Mouse (Mus musculus): ENCODE data around the gene Itgb1bp1. TPM values are rescaled to one million over a fixed set of nuclear protein-coding genes. Genes with fewer than 3 reads are reported as not detected.

Itgb1bp1 gene
- 10 to 100 TPM; 59.5 to 90.4 TPM for total RNA-seq (2021)
- long read RNA-seq, experiment 1, transcript Itgb1bp1-201 (7 exons, 1,921 nt) = major isoform, 8 of 12 reads
- long read RNA-seq, experiment 1, partial matches to known transcripts = 0 of 12 reads
- long read RNA-seq, experiment 1, other reads (novel, unspliced or antisense) = 1 of 12 reads
- long read RNA-seq, experiment 2, transcript Itgb1bp1-206 (7 exons, 1,701 nt) = minor isoform, 12 of 60 reads
- long read RNA-seq, experiment 2, transcript Itgb1bp1-201 (7 exons, 1,921 nt) = major isoform, 42 of 60 reads
- long read RNA-seq, experiment 2, partial matches to known transcripts = 2 of 60 reads
- long read RNA-seq, experiment 2, other reads (novel, unspliced or antisense) = 4 of 60 reads

DNA sequence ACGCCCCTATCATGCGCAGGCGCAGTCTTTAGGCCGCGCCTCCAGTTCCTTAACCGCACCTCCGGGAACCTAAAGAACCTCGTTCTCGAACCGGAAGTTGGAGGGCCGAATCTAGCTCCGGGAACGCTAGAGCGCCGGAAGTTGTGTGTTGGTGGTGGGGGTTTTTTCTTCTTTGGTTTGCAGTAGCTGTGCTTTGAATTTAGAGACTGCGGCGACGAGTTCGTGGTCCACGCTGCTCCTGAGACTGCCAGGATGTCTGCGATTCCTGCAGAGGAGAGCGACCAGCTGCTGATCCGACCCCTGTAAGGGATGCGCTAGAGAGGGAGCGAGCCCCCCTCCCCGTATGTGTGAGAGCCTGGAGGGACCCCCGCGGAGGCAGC lies at the start of gene Itgb1bp1:
TSS of gene Itgb1bp1 (minus strand) at position 42 of the 380 bp plus-strand sequence.
- DNase-seq (ENCODE audit: low spot score in 2 of 2) = peak; percentile 98

DNA sequence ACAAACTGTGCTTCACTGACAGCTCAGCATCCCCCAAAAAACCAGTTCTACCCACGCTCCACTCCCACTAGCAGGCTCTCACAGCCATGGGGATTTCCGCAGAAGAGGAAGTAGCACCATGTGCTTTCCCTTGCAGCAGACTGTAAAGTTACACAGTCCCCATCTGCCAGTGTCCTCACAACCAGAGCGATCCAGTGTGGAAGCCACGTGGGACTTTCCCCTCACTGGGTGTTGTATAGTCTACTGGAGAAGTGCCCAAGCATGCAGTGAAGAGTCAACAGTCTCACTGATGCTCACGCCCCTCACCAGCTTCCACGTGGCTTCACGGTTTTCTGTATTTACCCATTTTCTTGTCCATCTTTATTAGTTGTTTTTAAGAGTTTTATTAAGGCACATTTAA lies 49.8 kb upstream of the Itgb1bp1 start:
- no peak for DNase-seq (ENCODE audit: low spot score in 2 of 2)

DNA sequence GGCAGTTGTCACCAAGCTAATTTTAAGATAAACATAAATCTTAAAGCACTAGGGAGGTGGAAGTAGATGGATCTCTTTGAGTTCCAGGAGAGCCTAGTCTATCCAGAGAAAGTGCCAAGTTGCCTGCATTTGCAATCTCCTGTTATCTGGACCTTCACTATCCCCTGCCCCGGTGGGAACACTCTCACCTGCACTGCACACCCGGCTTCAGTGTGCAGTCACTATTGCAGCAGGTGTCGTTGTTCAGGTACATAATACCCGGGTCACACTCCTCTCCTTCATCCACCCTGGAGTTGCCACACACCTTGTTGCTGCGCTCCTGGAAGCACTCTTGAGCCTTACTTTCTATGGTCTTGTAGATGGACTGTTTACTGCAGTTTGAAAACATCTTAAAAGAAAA lies 47.7 kb upstream of the Itgb1bp1 start:
- DNase-seq (ENCODE audit: low spot score in 2 of 2) = no peak

- DNase-seq (ENCODE audit: low spot score in 2 of 2) = no peak
These were observed 46.9 kb upstream of the Itgb1bp1 start for GRCm38 (mm10) chr12:21333021-21333420.

DNA sequence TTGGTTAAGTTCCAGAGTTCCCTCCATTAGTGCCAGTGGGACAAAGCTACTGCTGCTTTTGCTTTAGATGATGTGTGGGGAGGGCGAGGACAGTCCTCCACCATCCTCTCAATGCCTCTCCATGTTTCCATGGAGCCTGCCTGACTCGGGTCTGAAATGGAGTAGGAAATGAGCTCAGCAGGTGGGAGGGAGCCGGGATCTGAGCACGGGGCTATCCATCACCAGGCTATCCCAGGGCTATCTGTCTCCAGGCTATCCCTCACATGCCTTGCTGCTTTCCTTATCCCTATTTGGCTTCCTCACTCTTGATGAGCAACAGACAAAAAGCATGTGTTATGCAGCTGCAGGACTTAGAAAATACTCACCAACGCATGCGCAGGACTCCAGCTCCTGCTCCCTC lies 45.6 kb upstream of the Itgb1bp1 start:
- no peak for DNase-seq (ENCODE audit: low spot score in 2 of 2)

DNA sequence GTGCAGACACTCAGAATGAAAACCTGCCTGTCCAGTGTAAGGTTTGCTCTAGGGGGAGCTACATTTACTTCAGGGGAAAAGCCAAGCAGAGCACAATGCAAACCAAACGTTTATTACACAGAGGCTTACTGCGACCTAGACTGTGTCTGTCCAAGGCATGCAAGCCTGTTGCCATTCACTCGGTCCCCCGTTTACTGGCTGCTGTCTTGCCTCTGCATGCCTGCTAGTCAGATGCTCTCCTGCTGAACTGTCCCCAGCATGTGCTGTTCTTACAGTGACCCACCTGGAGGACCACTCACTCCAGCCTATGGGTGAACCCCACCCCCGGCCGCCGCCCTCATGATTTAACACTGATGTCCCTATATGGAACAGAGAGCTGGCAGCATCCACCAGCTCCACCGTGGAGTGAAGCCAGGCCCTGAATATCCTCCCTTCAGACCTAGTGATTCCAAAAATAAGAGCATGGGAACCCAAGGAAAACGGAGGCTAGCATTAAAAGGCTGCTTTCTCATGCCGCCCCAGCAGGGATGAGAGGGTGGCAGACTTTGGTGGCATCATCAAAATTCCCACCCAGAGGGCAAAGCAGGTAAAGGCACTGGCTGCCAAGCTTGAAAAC lies 45.0 kb upstream of the Itgb1bp1 start:
- no peak for DNase-seq (ENCODE audit: low spot score in 2 of 2)

DNA sequence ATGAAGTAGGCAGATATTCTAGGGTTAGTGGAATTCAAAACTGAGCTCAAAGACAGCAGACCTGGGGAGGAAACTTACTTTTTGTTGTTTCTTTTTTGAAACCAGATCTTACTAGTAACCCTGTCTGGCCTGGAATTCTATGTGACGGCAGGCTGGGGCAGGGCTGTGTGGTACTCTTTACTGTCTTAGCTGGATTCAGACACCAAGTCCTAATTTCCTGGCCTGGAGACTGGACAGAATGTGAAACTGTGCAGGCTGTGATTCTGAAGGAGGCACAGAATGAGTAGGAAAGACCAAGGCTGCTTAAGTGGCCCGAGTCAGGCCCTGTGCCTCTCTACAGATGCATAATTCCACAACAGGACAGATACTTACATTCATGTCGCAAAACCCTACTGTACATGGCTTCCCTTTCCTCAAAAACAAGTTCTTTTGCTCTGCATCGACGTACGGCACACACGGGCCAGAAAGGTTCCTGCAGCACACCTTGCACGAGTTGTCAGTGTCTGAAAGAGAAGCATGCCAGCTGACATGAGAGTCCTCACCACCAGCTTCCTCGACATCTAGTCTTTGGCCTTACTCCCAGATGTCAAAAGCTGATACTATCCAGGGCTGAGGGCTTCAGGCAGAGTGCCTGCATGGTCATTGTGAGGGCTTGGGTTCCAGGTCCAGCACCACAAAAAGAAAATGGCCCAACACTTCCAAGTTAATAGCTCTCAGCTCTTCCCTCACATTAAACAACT lies 43.7 kb upstream of the Itgb1bp1 start:
- DNase-seq (ENCODE audit: low spot score in 2 of 2) = no peak

- no peak for DNase-seq (ENCODE audit: low spot score in 2 of 2)
These were observed 40.2 kb upstream of the Itgb1bp1 start for GRCm38 (mm10) chr12:21326325-21326724.

DNA sequence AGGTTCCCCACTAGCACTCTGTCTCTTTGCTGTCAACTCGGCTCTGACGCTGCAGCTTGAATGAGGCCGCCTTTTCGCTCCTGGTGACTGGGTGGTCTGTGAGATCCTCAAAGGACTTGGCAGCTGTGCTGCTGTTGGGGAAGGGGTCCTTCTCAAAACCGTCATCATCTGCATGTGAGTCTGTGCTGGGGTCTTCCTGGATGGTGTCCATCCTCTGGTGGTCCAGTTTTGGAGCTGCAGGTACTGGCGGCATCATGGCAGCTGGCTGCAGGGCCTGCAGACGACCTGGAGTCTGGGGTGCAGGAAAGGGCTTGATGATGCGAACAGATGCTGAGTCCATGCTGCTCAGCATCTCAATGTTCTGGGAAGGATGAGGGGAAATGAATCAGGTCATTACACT lies 39.2 kb upstream of the Itgb1bp1 start:
- no peak for DNase-seq (ENCODE audit: low spot score in 2 of 2)

DNA sequence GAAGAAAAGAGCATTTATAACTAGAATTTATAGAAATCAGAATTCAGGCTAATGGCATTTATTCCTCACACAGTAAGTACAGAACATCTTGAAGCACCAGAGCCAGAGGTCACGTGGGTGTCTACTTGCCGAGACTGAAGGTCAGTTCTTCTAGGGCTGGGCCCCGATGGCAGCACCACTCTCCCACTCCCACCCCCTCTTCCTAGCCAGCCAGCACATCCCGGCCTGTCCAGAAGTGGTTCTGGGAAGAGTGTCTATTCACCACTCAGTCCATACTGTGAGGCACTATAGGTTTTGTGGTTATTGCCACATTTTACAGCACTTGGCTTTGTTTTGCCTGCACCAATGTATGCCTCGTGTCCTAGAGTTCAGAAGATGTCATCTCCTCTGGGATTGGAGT lies 38.0 kb upstream of the Itgb1bp1 start:
- DNase-seq (ENCODE audit: low spot score in 2 of 2) = no peak

DNA sequence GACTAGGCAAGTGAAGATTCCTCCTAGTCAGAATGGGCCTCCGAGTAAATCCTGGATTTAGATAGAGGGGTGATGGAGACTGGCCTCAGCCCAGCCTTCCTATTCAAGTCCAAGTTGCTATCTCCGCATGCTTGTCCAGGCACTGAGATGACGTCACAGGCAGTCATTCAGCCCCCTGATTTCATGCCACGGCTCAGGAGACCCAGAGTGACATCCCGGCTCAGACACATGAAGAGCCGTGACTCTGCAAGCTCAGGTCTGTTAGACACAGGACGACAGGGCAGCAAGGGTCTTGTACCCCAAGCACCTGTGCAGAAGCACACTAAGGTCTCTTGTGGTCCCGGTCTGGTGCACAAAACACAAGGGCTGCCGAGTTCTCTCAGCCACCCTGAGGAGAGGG lies 36.8 kb upstream of the Itgb1bp1 start:
- no peak for DNase-seq (ENCODE audit: low spot score in 2 of 2)

DNA sequence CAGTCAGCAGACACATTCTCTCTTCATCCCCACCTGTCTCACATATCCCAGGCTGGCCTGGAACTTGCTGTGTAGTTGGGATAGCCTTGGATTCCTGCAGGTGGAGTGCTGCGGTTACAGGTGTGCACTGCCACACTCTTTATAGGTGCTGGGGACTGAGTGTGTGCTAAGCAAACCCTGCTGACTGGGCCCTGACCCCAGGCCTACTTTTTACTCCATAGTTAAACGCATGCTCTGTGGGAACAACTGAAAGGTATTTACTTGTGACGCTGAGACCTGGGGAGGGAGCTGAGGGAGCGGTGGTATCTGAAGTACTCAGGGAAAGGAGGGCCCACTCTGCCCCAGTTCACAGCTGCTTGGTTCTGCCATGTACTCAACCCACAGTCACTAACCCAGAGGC lies 36.2 kb upstream of the Itgb1bp1 start:
- DNase-seq (ENCODE audit: low spot score in 2 of 2) = no peak

DNA sequence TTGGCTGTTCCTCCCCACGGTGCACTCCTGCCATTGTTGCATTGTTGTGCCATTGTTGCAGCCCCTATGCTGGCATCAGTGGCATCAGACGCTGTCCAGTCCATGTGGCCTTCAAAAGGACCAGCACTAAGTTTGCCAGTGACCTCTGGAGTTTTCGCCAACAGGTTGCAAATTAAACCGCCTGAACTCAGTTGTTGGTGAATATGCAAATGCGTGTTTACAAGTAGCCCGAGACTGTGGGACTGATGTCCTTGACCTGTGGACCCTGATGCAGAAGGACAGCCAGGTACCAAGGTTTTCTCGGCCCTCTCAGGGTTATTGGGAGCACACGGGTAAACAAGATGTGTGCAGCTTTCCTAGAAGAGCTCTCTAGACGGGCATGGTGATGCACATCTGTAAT lies 35.1 kb upstream of the Itgb1bp1 start:
- no peak for DNase-seq (ENCODE audit: low spot score in 2 of 2)

GRCm38 (mm10) chr12:21320317-21320716 lies 34.2 kb upstream of the Itgb1bp1 start:
- no peak for DNase-seq (ENCODE audit: low spot score in 2 of 2)

DNA sequence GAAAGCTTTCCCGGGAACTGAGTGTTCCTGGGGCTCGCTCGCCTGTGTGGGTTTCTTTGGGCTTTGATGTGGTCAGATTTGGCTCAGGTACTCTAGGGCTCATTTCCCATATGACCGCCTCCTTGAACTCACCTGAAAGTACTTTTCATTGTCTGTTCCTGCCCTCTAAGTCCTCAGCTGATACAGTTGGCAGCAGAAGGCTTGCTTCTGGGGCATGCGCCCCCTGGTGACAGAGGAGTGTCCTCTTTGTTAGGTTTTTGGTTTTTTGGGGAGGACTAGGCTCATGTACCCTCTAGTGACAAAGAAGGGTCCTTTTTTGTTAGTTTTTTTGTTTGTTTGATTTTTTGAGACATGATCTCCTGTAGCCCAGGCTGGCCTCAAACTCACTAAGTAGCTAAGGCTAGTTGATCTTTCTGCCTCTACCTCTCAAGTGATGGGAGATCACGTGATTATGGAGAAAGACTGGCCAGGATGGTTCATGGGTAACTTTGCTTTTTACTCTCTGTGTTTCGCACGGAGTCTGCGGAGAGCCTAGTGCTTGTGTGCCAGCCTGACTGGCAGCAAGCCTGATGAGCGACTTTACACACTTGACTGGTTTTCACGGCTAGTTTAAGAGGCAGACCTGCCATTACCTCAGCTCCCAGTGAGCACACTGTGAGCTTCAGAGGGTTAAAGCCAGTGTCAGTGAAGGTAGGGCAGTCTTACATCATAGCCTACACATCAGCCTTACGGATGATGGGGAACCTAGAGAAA lies 32.2 kb upstream of the Itgb1bp1 start:
- DNase-seq (ENCODE audit: low spot score in 2 of 2) = peak; percentile 55 to 63

DNA sequence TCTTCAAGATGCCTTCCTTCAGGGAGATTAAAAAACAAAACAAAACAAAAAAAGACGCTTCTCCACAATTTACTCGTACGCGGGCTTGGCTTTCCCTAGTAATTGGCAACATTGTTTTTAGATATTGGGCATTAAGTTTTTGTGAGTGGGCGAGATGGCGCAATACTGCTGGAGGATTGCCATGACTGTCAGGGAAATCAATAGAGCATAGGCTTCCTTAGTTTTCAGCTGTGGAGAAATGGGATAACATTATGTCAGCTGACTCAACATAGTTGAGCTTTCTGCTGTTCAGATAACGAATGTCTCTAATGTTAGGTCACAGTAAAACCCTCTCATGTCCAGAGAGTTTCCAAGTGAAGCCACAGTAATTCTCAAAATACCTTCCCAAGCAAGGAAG lies 30.8 kb upstream of the Itgb1bp1 start:
- peak; percentile 66 for DNase-seq (ENCODE audit: low spot score in 2 of 2)

DNA sequence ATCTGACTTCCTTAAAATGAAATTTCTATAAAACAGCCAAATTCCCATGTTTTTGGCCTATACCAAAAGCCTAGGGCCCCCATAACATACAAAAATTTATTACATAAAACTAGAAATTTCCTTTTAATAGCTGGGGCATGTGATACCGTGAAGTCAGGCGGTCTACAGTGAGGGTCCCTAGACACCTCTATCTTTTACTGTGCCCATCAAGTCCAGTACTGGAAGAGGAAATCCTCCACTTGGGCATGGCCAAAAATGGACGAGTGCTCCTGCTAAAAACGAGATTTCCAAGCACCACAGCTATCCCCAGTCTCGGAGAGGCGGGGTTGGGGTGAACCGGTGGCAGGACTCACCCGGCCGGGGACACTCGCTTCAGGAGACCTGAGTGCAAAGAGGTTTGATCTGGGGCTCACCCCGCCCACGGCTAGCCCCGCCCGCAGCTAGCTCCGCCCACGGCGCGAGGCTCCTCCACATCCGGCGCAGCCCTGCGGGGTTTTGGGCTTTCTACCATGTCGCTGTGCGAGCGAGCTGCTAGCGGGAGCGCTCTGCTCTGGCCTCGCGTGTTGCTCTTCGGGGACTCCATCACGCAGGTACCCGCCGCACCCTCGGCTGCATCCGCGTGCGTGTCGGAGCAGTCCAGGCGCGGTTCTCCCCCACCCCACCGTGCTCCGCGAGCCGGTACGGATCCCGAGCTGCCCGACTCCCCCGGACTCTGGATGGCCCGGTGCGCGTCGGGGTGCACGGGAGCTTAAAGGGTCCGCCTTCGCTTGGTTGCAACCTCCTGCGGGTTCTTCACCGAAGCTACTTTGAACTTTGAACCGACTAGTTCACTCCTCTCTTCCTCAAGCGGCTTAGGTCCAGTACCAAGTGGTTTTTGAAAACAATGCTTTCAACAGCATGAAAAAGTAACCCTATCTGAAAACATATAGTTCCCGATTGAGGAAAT lies 30.1 kb upstream of the Itgb1bp1 start, which contains the start of gene Iah1:
TSS of gene Iah1 (plus strand) at position 467 of the 946 bp plus-strand sequence.
- peak; percentile 85 to 86 for DNase-seq (ENCODE audit: low spot score in 2 of 2)

DNA sequence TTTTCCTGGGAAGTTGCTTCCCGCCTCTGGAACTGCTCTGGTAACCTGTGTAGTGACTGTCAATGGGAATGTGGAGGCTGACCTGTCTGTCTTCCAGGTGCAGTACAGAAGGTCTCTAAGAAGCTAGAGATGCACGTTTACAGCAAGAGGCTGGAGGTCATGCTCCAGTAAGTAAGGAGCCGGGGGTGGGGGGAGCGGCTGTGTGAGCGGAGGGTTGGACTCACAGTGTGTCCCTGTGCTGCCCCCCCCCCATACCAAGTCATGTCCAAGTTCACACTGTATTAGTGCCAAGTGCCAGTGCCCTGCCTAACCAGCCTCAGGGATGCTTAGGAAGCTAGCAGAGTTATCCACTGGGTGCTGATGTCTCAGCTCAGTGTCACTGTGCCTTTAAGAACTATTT lies 26.1 kb upstream of the Itgb1bp1 start:
- no peak for DNase-seq (ENCODE audit: low spot score in 2 of 2)

DNA sequence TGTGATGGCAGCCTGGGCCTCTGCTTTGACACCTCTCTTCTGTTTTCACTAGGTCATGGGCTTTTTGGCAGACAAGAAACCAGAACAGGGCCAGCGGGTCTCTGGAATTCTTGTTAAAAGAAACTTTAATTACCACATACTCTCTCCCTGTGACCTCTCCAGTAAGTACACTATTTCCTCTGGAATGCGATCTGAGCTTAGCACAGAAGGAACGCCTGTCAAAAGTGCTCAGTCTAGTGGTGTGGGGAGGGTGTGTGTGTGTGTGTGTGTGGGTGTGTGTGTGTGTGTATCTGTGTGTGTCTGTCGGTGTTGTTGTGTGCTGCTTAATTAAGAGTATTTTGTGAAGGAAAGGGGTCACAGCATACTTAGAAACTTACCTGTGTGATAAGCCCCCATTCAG lies 20.6 kb upstream of the Itgb1bp1 start:
- no peak for DNase-seq (ENCODE audit: low spot score in 2 of 2)

- DNase-seq (ENCODE audit: low spot score in 2 of 2) = no peak
These were observed 19.7 kb upstream of the Itgb1bp1 start for GRCm38 (mm10) chr12:21305741-21306140.

Measured in adrenal gland, adult 18-20 months (tissue).